Mouse (Mus musculus) MEL-GATA-1-ER (cell line): ENCODE measurements around the gene Jade3.

Experiments
- DNase-seq: peaks from one replicate; pipeline ENCODE4 v3.0.0-alpha.2; 2012; ENCODE audit warnings: low read depth; ENCODE audit errors: extremely low read depth

Jade3 gene

DNA sequence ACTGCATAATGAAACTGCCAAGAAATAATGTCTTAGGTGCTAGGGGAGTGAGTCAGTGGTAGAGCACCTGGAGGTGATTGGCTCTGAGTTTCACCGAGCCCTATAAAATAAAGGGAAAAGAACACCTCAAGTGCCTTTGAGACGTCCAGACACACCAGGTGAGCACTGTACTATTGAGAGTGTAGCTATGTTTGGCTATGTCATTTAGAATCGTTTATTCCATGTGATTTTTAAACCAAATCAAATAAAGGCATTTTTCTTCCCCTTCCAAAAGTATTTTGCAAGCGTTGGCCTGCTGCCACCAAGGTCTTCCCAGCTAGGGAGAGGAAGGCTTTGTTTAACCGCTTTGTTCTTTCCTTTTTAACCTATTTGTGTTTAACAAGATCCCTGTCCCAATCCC, 122.1 kb downstream of the Jade3 start:
- DNase-seq: no peak

DNA sequence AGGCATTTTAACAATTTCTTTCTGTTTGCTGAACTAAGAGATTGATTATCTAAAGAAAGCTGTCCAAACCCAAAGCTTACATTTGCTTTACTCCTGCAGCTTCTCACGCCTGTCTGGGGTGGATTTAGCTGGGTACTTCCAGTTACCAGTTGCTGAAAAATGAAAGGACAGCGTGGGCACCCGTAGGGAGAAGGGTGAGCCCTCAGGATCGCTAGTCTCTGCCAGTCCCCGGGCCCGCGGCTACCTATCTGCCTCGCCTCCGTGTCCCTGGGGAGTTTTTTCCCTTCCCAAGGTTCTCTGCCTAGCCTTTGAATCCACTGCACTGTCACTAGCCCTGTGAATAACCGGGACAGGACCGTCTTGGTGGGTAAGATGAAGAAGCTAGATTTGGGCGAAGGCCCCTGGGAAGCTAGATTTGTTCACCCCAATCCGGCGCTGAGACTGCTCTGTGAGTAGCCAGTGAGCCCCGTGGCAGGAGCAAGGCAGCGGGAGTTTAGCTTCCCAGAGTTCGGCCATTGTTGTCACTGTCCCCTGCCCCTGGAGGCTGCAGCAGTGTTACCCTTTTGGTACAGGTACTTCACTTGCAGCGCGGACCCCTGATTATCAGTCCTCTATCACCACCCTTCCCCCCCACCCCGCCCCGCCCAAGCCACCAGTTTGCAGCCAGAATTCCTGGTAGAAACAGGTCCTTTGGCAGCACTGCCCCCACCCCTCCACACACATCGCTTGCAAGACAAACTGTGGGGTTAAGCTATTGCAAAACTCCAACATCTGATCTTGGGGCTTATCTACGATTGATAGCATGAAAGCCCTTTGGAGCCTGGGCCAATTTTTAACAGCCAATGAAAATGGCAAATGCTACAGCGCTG, 122.8 kb downstream of the Jade3 start:
- no peak for DNase-seq

DNA sequence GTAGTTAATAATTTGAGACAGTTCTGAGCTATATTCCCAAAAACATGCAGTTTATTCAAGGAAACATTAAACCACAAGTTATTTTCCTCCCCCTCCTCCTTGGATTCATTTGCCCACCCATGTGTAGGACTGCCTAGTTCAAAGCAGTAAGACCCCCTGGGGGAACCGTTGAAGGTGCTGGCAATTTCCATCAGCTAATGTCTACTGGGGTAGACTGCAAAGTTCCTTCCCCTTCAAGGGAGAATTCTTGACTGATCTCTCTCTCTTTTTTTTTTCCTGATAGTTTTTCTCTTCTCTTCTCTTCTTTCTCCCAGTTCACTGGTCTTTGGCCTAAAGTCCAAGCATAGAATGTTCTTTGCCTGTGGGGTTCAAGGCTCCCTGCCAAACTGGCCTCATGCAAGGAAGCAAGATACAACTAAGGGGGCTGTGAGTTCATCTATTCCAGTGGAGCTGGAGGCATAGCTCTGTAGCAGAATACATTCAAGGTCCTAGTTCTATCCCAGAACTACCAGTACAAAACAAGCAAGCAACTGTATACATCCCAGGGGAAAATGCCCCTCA, 123.5 kb downstream of the Jade3 start:
- DNase-seq: no peak

DNA sequence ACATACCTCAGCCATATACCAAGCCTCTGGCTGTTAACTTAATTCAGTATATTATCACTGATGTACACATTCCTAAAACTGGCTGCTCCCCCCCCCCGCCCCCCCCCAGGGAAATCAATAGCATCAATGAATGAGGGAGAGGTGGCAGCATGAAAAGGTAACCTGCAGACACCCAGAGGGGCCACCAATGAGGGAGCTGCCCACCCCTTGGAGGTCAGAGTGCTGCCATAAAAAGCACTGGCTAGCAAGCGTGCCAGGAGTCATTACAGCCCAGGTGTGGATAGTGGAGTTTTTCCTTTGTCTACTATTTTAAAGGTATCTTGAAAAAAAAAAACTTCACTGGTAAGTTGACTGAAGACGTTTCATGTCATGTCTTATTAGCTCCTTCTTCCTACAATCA, 124.0 kb downstream of the Jade3 start, which contains the start of gene Rgn:
Gene Rgn (plus strand): TSS at position 256 of the 400 bp plus-strand sequence.
- no peak for DNase-seq

DNA sequence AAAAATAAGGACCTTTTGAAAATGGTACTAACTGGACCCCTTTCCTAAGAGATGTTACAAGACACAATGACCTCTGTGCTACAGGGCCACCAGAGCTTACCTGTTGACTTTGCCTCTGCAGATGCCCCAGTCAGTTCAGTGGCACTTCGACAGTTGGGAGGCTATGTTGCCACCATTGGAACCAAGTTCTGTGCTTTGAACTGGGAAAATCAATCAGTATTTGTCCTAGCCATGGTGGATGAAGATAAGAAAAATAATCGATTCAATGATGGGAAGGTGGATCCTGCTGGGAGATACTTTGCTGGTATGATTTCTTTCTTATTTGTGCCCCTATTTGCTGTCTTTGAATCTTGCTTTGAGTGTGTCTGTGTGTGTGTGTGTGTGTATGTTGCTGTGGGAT, 126.7 kb downstream of the Jade3 start:
- DNase-seq: no peak

DNA sequence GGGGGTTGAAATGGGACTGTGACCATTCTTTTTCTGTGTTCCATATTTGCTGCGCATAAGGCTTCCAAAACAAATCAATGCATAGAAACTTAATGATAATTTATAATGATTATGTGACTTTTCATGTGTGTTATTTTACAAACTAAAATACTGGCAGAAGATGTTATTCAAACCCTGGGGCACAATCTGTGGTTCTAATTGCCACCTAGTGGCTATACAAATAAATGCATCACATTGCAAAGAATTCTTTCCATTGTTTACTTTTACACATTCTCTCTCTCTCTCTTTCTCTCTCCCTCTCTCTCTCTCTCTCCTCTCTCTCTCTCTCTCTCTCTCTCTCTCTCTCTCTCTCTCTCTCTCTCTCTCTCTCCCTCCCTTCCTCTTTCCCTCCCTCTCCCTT, 136.4 kb downstream of the Jade3 start:
- no peak for DNase-seq

DNA sequence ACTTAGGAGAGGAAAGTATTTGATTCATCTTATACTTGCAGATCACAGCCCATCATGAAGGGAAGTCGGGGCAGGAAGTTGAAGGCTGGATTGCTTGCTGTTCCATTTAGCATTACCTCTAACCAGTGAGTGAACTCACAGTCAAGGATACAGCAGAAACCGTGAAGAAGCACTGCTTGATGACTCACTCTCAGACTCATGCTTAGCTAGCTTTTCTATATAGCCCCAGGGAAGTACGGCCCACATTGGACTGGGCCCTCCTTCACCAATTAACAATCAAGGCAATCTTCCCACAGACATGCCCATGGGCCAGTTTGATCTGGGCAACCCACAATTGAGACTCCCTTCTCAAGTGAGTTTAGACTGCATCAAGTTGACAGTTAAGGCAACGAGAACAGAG, 138.5 kb downstream of the Jade3 start:
- no peak for DNase-seq
